Mouse (Mus musculus) forebrain, embryonic 16.5 days (tissue): ENCODE data around the gene Lars2. TPM values are rescaled to one million over a fixed set of nuclear protein-coding genes. Genes with fewer than 3 reads are reported as not detected.
"Not testable (repeated sequence)": the region's sequence is repeated elsewhere in the genome, so short reads cannot be mapped to it uniquely, and the experiment has no call there.

ENCODE experiments used
- ATAC-seq: fragments of 200-750 bp; cut with Nextera tagmentation; 2 replicates; pipeline ENCODE4 v1.8.0; 2017; ENCODE audit warnings: mild to moderate bottlenecking, moderate library complexity
- H3K27ac ChIP-seq: fragments of 300-500 bp; sonication (generic); 2 replicates; pipeline ENCODE4 v1.5.1; 2014; ENCODE audit warnings: low read length, control low read depth
- H3K27me3 ChIP-seq: fragments of 300-500 bp; sonication (generic); replicated peaks from 2 replicates; pipeline ENCODE4 v1.6.1; 2014; ENCODE audit warnings: low read length; ENCODE audit not compliant: control insufficient read depth, insufficient read depth
- H3K36me3 ChIP-seq: fragments of 300-500 bp; sonication (generic); 2 replicates; pipeline ENCODE4 v1.6.1; 2014; ENCODE audit not compliant: control insufficient read depth, insufficient read depth
- H3K4me1 ChIP-seq: fragments of 300-500 bp; sonication (generic); replicated peaks from 2 replicates; pipeline ENCODE4 v1.6.1; 2014; ENCODE audit warnings: low read length; ENCODE audit not compliant: control insufficient read depth, insufficient read depth
- H3K4me2 ChIP-seq: fragments of 300-500 bp; sonication (generic); 2 replicates; pipeline ENCODE4 v1.6.1; 2014; ENCODE audit warnings: mild to moderate bottlenecking, low read length, control low read depth
- H3K4me3 ChIP-seq: fragments of 300-500 bp; sonication (generic); replicated peaks from 2 replicates; pipeline ENCODE4 v1.5.1; 2014; ENCODE audit warnings: mild to moderate bottlenecking, low read length, control low read depth
- H3K9ac ChIP-seq: fragments of 300-500 bp; sonication (generic); replicated peaks from 2 replicates; pipeline ENCODE4 v1.6.1; 2014; ENCODE audit warnings: low read depth, low read length, control low read depth
- H3K9me3 ChIP-seq: fragments of 300-500 bp; sonication (generic); 2 replicates; pipeline ENCODE4 v1.6.1; 2016; ENCODE audit warnings: low read length; ENCODE audit not compliant: control insufficient read depth
- WGBS: fragments of 180-500 bp; shearing (Covaris S2); extraction: QIAGEN DNeasy Blood & Tissue Kit; methylation state at CpG from one replicate; pipeline ENCODE4 v1.1.7; 2014; 5-methylcytosine and 5-hydroxymethylcytosine counted together
- polyA plus RNA-seq: library from polyadenylated mRNA; unstranded; fragments of >200 nt; fragmentation: Nextera tagmentation; extraction: Ambion mirVana; gene quantifications from 2 replicates; pipeline ENCODE4 v1.2.1, GENCODE M21; 2015

Gene Lars2
- polyA plus RNA-seq, 1 experiment from 2014 or later, result 763 TPM

GRCm38 (mm10) chr9:123429863-123430262 is 63.1 kb downstream of the Lars2 start:
- Histone ChIP-seq H3K27ac (no peak overlapping the region), H3K36me3 (no peaks in the 10 kb centered on the region; the same call in 1 of the 2 replicates), H3K4me1 (no peaks in the 10 kb centered on the region), H3K9ac (no peak overlapping the region), H3K9me3 (no peaks in the 10 kb centered on the region), H3K27me3 (no peaks in the 10 kb centered on the region), H3K4me3 (no peak overlapping the region), H3K4me2 (no peak overlapping the region)
- 81% methylated on average over 4 of the region's 4 CpGs for WGBS
- no peak for ATAC-seq

DNA sequence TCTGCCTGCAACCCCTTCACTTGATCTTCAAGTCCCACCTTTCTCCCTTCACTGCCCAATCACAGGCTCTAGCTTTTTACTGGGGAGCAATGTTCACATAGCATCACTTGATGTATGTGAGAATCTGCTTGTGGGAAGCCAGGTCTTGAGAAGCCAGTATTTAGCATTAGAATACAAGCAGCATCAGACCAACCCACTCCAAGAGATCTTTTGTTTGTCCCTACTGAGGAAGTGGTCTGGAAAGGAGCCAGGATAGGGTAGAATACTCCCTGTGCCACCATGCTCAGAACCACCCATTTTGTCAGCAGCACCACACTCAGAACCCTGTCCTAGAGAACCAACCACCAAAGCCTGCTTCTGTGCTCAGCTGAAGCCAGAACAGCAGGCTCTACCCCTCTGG is 64.2 kb downstream of the Lars2 start:
- Histone ChIP-seq H3K4me1 (no peaks in the 10 kb centered on the region), H3K9me3 (no peaks in the 10 kb centered on the region), H3K27me3 (no peaks in the 10 kb centered on the region), H3K4me3 (no peak overlapping the region), H3K36me3 (no peaks in the 10 kb centered on the region; the same call in 1 of the 2 replicates), H3K9ac (no peak overlapping the region), H3K27ac (no peak overlapping the region), H3K4me2 (no peak overlapping the region)
- no peak for ATAC-seq

GRCm38 (mm10) chr9:123438223-123438622 is 71.5 kb downstream of the Lars2 start:
- H3K27me3 ChIP-seq, result no peaks in the 10 kb centered on the region
- H3K36me3 ChIP-seq, result peaks cover 5% of the 10 kb centered on the region
- no peak overlapping the region for H3K4me2 ChIP-seq
- H3K9ac ChIP-seq, result no peak overlapping the region
- H3K9me3 ChIP-seq, result no peaks in the 10 kb centered on the region
- no peak for ATAC-seq
- no peak overlapping the region for H3K27ac ChIP-seq
- WGBS, result 52% methylated on average over 2 of the region's 2 CpGs
- no peak overlapping the region for H3K4me3 ChIP-seq
- no peaks in the 10 kb centered on the region for H3K4me1 ChIP-seq

GRCm38 (mm10) chr9:123440230-123441058 is 73.7 kb downstream of the Lars2 start:
- no peak overlapping the region for H3K9ac ChIP-seq
- no peak overlapping the region for H3K4me3 ChIP-seq
- no peaks in the 10 kb centered on the region for H3K9me3 ChIP-seq
- H3K4me1 ChIP-seq, result no peaks in the 10 kb centered on the region
- no peak overlapping the region for H3K27ac ChIP-seq
- WGBS, result 51% methylated on average over 5 of the region's 5 CpGs
- no peak for ATAC-seq
- H3K27me3 ChIP-seq, result no peaks in the 10 kb centered on the region
- H3K36me3 ChIP-seq, result peaks cover 5% of the 10 kb centered on the region
- no peak overlapping the region for H3K4me2 ChIP-seq

DNA sequence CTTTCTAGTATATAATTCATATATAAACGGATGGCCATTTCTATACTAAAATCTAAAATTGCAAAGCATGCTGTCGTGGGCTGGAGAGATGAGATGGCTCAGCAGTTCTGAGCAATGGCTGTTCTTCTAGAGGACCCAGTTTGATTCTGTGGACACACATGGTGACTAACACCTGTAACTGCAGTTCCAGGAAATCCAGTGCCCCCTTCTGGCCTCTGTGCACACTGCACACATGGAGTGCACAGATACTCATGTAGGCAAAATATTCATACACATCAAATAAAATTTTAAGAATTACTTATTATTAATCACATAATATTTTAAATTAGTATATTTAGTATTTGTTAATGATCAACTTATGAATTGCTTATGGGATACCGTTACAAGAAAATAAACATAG is 80.4 kb downstream of the Lars2 start:
- not testable (repeated sequence) for H3K27ac ChIP-seq, H3K9ac ChIP-seq, H3K4me2 ChIP-seq, H3K4me1 ChIP-seq, H3K4me3 ChIP-seq, H3K9me3 ChIP-seq, H3K36me3 ChIP-seq, H3K27me3 ChIP-seq, ATAC-seq
- WGBS, result 91% methylated on average over 2 of the region's 3 CpGs

DNA sequence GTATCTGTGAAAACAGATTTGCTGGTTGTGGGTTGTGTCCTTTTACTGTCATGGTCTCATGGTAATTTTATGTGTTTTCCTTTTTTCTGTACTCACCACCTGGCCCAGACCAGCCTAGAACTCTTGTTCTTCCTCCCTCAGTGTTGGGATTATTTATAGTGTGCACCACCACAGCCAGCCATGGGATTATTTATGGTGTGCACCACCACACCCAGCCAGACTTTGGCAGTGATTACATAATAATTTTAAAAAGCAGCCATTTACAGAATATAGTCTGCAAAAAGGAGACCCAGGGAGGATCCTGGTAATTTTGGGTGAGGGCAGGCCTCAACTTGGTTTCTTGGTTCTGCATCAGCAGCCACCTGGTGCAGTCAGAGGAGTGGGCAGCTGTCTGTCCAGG is 81.9 kb downstream of the Lars2 start:
- H3K9me3 ChIP-seq, result no peaks in the 10 kb centered on the region
- no peaks in the 10 kb centered on the region for H3K4me1 ChIP-seq
- no peak for ATAC-seq
- no peak overlapping the region for H3K27ac ChIP-seq
- H3K4me2 ChIP-seq, result no peak overlapping the region
- H3K27me3 ChIP-seq, result no peaks in the 10 kb centered on the region
- no peak overlapping the region for H3K4me3 ChIP-seq
- no peaks in the 10 kb centered on the region for H3K36me3 ChIP-seq
- H3K9ac ChIP-seq, result no peak overlapping the region

- WGBS, result 45% methylated on average over 2 of the region's 2 CpGs
- no peak overlapping the region for H3K4me3 ChIP-seq
- H3K27me3 ChIP-seq, result no peaks in the 10 kb centered on the region
- no peak overlapping the region for H3K27ac ChIP-seq
- no peaks in the 10 kb centered on the region for H3K4me1 ChIP-seq
- H3K4me2 ChIP-seq, result no peak overlapping the region
- H3K9ac ChIP-seq, result no peak overlapping the region
- 0 out of 2 replicates have a peak, but pooled peaks have one; percentile 43 for ATAC-seq
- H3K36me3 ChIP-seq, result no peaks in the 10 kb centered on the region
- no peaks in the 10 kb centered on the region for H3K9me3 ChIP-seq
These were observed 83.4 kb downstream of the Lars2 start for GRCm38 (mm10) chr9:123450174-123450573.

DNA sequence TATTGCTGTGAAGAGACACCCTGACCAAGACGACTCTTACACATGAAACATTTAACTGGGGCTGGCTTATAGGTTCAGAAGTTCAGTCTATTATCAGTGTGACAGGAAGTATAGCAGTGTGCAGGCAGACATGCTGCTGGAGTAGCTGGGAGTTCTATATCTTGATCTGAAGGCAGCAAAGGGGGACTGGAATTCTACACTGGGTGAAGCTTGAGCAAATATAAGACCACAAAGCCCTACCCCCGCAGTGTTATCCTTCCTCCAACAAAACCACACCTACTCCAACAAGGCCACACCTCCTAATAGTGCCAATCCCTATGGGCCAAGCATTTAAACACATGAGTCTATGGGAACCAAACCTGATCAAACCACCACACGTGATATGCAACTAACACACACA is 85.0 kb downstream of the Lars2 start:
- Histone ChIP-seq H3K4me1 (no peaks in the 10 kb centered on the region), H3K4me3 (no peak overlapping the region), H3K27ac (no peak overlapping the region), H3K4me2 (no peak overlapping the region), H3K9ac (no peak overlapping the region), H3K36me3 (no peaks in the 10 kb centered on the region), H3K9me3 (no peaks in the 10 kb centered on the region), H3K27me3 (no peaks in the 10 kb centered on the region)
- ATAC-seq, result no peak
- WGBS, result 81% methylated on average over 3 of the region's 3 CpGs

DNA sequence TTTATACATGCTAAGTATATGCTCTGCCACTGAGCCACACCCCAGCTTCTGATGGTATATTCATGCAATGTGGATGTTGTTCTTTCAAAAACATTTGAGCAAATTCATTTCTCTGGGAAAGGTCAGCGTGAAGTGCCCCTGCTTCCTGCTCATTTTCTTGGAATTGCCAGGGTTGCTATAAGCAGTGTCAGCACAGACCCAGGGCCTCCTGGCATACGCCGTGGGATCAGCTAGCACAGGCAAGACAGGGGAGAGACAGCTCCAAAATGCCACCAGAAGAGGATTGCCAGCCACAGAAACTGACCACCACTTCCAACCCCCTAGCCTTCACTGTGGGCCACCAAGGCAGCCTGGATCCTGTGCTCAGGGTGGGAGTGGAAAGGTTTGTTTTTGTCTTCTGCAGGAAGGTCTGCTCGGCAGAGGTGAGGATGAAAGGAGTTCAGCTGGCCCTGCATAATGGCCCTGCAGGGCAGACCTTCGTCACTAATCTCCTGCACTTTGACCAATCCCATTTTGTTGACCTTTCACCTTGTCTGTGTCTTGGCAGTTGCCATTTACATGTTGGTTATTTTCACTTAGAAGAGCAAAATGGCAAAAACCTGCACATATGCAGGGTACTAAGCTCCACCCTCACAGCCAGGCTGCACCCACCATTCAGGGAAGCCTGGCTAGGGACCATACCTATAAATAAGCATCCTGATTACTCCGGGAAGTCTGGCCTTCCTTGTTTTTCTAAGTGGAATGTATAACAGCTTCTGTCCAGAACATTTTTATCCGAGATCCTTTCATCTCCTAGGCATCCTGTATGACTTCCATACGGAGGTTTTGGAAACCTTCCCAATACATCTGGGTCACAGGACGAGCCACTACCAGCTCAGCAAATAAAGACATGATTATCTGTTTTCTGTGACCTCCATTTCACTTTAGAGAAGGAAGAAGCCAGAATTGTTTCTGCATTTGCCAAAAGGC is 90.2 kb downstream of the Lars2 start:
- H3K4me3 ChIP-seq, result no peak overlapping the region

More for the DNA sequence above, 90.2 kb downstream of the Lars2 start:
- WGBS, result 63% methylated on average over 9 of the region's 9 CpGs
- ATAC-seq, result no peak
- H3K4me2 ChIP-seq, result no peak overlapping the region
- no peak overlapping the region for H3K9ac ChIP-seq
- H3K4me1 ChIP-seq, result no peaks in the 10 kb centered on the region
- no peak overlapping the region for H3K27ac ChIP-seq
- no peaks in the 10 kb centered on the region; the same call in 1 of the 2 replicates for H3K27me3 ChIP-seq
- H3K9me3 ChIP-seq, result 0 out of 2 replicates have a peak, but pooled peaks cover 3% of the 10 kb centered on the region
- H3K36me3 ChIP-seq, result no peaks in the 10 kb centered on the region
